Mouse (Mus musculus): ENCODE measurements around the gene Tmem218. TPM values are rescaled to one million over a fixed set of nuclear protein-coding genes. Genes with fewer than 3 reads are reported as not detected.

Gene Tmem218
- total and polyA plus RNA-seq, 2 experiments from 2014 or later, result 5.9 to 9.9 TPM

GRCm38 (mm10) chr9:37235951-37236737 lies 28.1 kb downstream of the Tmem218 start:
- DNase-seq (ENCODE audit: low spot score) (no peak), ATAC-seq (ENCODE audit: low FRiP score) (no peak)
- Histone ChIP-seq H3K27me3 (ENCODE audit: insufficient read depth, low read length) (no peaks in the 10 kb centered on the region), H3K4me2 (ENCODE audit: low read depth, low read length, poor library complexity, severe bottlenecking) (no peak overlapping the region), H3K27ac (ENCODE audit: low read depth, low read length) (no peak overlapping the region), H3K4me1 (ENCODE audit: insufficient read depth, low read length) (no peaks in the 10 kb centered on the region), H3K9ac (replicated peaks; ENCODE audit: low read length, poor library complexity, severe bottlenecking) (no peak overlapping the region), H3K36me3 (ENCODE audit: insufficient read depth, low read length) (0 out of 2 replicates have a peak, but pooled peaks cover 3% of the 10 kb centered on the region), H3K9me3 (ENCODE audit: low read length) (no peaks in the 10 kb centered on the region), H3K4me3 (ENCODE audit: low read depth, low read length) (no peak overlapping the region)
- WGBS, result 64% methylated on average over 4 of the region's 4 CpGs
- no peak for TF ChIP-seq CTCF (IDR thresholded peaks at IDR 0.05)

GRCm38 (mm10) chr9:37242764-37243163 lies 34.7 kb downstream of the Tmem218 start:
- Histone ChIP-seq H3K4me3 (ENCODE audit: low read depth, low read length) (no peak overlapping the region), H3K27me3 (ENCODE audit: insufficient read depth, low read length) (no peaks in the 10 kb centered on the region), H3K9me3 (ENCODE audit: low read length) (no peaks in the 10 kb centered on the region), H3K27ac (ENCODE audit: low read depth, low read length) (no peak overlapping the region), H3K4me2 (ENCODE audit: low read depth, low read length, poor library complexity, severe bottlenecking) (no peak overlapping the region), H3K9ac (replicated peaks; ENCODE audit: low read length, poor library complexity, severe bottlenecking) (no peak overlapping the region), H3K4me1 (ENCODE audit: insufficient read depth, low read length) (no peaks in the 10 kb centered on the region), H3K36me3 (ENCODE audit: insufficient read depth, low read length) (no peaks in the 10 kb centered on the region)
- no peak for ATAC-seq (ENCODE audit: low FRiP score)
- TF ChIP-seq CTCF (IDR thresholded peaks at IDR 0.05), result no peak
- DNase-seq (ENCODE audit: low spot score), result no peak
- 85% methylated on average over 3 of the region's 3 CpGs for WGBS

DNA sequence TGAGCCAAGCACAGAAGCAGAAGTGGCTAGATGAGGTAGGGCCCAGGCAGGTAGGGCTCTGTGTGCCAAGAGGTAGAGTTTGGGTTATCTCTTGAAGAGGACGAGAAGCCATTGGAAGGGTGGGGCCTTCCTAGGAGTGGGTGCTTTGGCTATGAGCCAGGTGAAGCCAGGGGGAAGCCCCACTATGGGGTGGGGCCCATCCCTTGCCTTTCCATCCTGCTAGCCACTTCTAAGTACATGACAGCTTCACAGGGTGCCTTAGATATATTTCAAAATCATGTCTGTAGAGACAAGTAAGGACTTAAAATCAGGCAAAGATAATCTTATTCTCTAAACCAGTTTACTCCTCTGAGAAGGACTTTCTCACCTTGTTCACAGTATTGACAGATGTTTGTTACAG lies 36.6 kb downstream of the Tmem218 start:
- Histone ChIP-seq H3K4me2 (ENCODE audit: low read depth, low read length, poor library complexity, severe bottlenecking) (no peak overlapping the region), H3K9me3 (ENCODE audit: low read length) (no peaks in the 10 kb centered on the region), H3K27me3 (ENCODE audit: insufficient read depth, low read length) (no peaks in the 10 kb centered on the region), H3K4me1 (ENCODE audit: insufficient read depth, low read length) (no peaks in the 10 kb centered on the region), H3K36me3 (ENCODE audit: insufficient read depth, low read length) (no peaks in the 10 kb centered on the region), H3K9ac (replicated peaks; ENCODE audit: low read length, poor library complexity, severe bottlenecking) (no peak overlapping the region), H3K4me3 (ENCODE audit: low read depth, low read length) (no peak overlapping the region), H3K27ac (ENCODE audit: low read depth, low read length) (no peak overlapping the region)
- 86% methylated on average over 1 of the region's 1 CpGs for WGBS
- DNase-seq (ENCODE audit: low spot score) (no peak), ATAC-seq (ENCODE audit: low FRiP score) (no peak)
- TF ChIP-seq CTCF (IDR thresholded peaks at IDR 0.05), result no peak

DNA sequence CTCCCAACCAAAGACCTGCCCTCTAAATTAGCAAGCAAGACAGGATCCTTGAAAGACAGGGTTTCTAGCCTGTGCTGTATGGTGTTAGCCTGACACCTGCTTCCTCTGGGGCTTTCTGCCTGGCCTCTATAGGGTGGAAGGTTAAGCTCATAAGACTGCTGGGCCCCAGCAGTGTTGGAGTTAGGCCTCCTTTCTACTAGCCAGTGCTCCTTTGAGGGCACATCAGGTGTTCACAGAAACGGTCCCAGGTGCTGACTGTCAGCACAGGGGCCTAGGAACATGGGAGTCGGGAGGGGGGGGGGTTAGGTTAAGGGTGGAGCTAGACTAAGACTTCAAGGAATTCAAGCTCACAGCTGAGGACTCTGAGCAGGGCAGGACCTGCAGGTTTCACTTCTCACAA lies 37.4 kb downstream of the Tmem218 start:
- H3K27ac ChIP-seq (ENCODE audit: low read depth, low read length), result no peak overlapping the region
- no peaks in the 10 kb centered on the region for H3K27me3 ChIP-seq (ENCODE audit: insufficient read depth, low read length)
- no peak overlapping the region for H3K4me2 ChIP-seq (ENCODE audit: low read depth, low read length, poor library complexity, severe bottlenecking)
- ATAC-seq (ENCODE audit: low FRiP score) (no peak), DNase-seq (ENCODE audit: low spot score) (no peak)
- H3K36me3 ChIP-seq (ENCODE audit: insufficient read depth, low read length), result no peaks in the 10 kb centered on the region
- H3K4me3 ChIP-seq (ENCODE audit: low read depth, low read length), result no peak overlapping the region
- WGBS, result 52% methylated on average over 2 of the region's 2 CpGs
- H3K4me1 ChIP-seq (ENCODE audit: insufficient read depth, low read length), result no peaks in the 10 kb centered on the region
- H3K9ac ChIP-seq (replicated peaks; ENCODE audit: low read length, poor library complexity, severe bottlenecking), result no peak overlapping the region
- no peaks in the 10 kb centered on the region for H3K9me3 ChIP-seq (ENCODE audit: low read length)
- no peak for TF ChIP-seq CTCF (IDR thresholded peaks at IDR 0.05)

GRCm38 (mm10) chr9:37245810-37246209 lies 37.8 kb downstream of the Tmem218 start:
- Histone ChIP-seq H3K4me2 (ENCODE audit: low read depth, low read length, poor library complexity, severe bottlenecking) (no peak overlapping the region), H3K4me3 (ENCODE audit: low read depth, low read length) (no peak overlapping the region), H3K4me1 (ENCODE audit: insufficient read depth, low read length) (no peaks in the 10 kb centered on the region), H3K9me3 (ENCODE audit: low read length) (no peaks in the 10 kb centered on the region), H3K27me3 (ENCODE audit: insufficient read depth, low read length) (no peaks in the 10 kb centered on the region), H3K9ac (replicated peaks; ENCODE audit: low read length, poor library complexity, severe bottlenecking) (no peak overlapping the region), H3K36me3 (ENCODE audit: insufficient read depth, low read length) (no peaks in the 10 kb centered on the region), H3K27ac (ENCODE audit: low read depth, low read length) (no peak overlapping the region)
- no peak for TF ChIP-seq CTCF (IDR thresholded peaks at IDR 0.05)
- DNase-seq (ENCODE audit: low spot score) (no peak), ATAC-seq (ENCODE audit: low FRiP score) (no peak)
- WGBS, result 97% methylated on average over 1 of the region's 1 CpGs

- Histone ChIP-seq H3K4me3 (ENCODE audit: low read depth, low read length) (no peak overlapping the region), H3K27ac (ENCODE audit: low read depth, low read length) (no peak overlapping the region), H3K4me2 (ENCODE audit: low read depth, low read length, poor library complexity, severe bottlenecking) (no peak overlapping the region), H3K9me3 (ENCODE audit: low read length) (no peaks in the 10 kb centered on the region), H3K27me3 (ENCODE audit: insufficient read depth, low read length) (no peaks in the 10 kb centered on the region), H3K36me3 (ENCODE audit: insufficient read depth, low read length) (no peaks in the 10 kb centered on the region), H3K9ac (replicated peaks; ENCODE audit: low read length, poor library complexity, severe bottlenecking) (no peak overlapping the region), H3K4me1 (ENCODE audit: insufficient read depth, low read length) (no peaks in the 10 kb centered on the region)
- ATAC-seq (ENCODE audit: low FRiP score) (no peak), DNase-seq (ENCODE audit: low spot score) (no peak)
- TF ChIP-seq CTCF (IDR thresholded peaks at IDR 0.05), result no peak
Observed at GRCm38 (mm10) chr9:37247429-37247828, 39.4 kb downstream of the Tmem218 start.

All from midbrain, postnatal 0 days (tissue).